Mouse (Mus musculus): ENCODE results near the gene Disp1. TPM values are rescaled to one million over a fixed set of nuclear protein-coding genes. Genes with fewer than 3 reads are reported as not detected.

Disp1 gene
- total RNA-seq, 1 experiment from 2014 or later, result 12.5 TPM

- no peak for DNase-seq
These were observed 181.2 kb downstream of the Disp1 start for GRCm38 (mm10) chr1:183039881-183040708.

GRCm38 (mm10) chr1:183039404-183039803 is 181.9 kb downstream of the Disp1 start:
- no peak for DNase-seq

Small RNA genes within 50 kb of the gene (microRNA-seq; reads per million reads assigned to microRNA genes)
- 0 reads per million in 2 experiments for gene Gm24975

Other genes starting within 250 kb of the Disp1 start
- gene Aida, start 75.1 kb upstream of the Disp1 start, total RNA-seq (2021), result 51.3 and 53.4 TPM in 2 replicates
- 48.2 and 51.8 TPM in 2 replicates for gene Brox, start 75.7 kb upstream of the Disp1 start, total RNA-seq (2021)
- gene Mia3, start 148.0 kb upstream of the Disp1 start, total RNA-seq (2021), result 158 and 174 TPM in 2 replicates
- gene Taf1a, start 167.5 kb upstream of the Disp1 start, total RNA-seq (2021), result 14.9 and 16.0 TPM in 2 replicates
- not detected in 2 replicates for gene Hhipl2, start 196.7 kb upstream of the Disp1 start, total RNA-seq (2021)

Data from adrenal gland, postnatal 14 days (tissue).